Mouse (Mus musculus) fat pad, adult 2 months (tissue): Measurements from ENCODE around the gene Fras1.

Source experiments
- DNase-seq: peaks from one replicate; pipeline ENCODE4 v3.0.0-alpha.2; 2011; ENCODE audit warnings: low read depth, low spot score; ENCODE audit errors: extremely low read depth

Fras1 gene

GRCm38 (mm10) chr5:96762021-96762420 lies 388.3 kb downstream of the Fras1 start:
- no peak for DNase-seq

GRCm38 (mm10) chr5:96768846-96769471 lies 395.2 kb downstream of the Fras1 start:
- DNase-seq: no peak

GRCm38 (mm10) chr5:96783506-96784288 lies 409.9 kb downstream of the Fras1 start:
- no peak for DNase-seq

- DNase-seq: no peak
These were observed 411.3 kb downstream of the Fras1 start for GRCm38 (mm10) chr5:96785096-96785495.

- DNase-seq: no peak
These were observed 418.7 kb downstream of the Fras1 start for GRCm38 (mm10) chr5:96792422-96792821.

- DNase-seq: no peak
These were observed 419.4 kb downstream of the Fras1 start, which contains the start of gene Anxa3 for GRCm38 (mm10) chr5:96792936-96793718. Gene Anxa3 (plus strand): TSS chr5:96793339.

GRCm38 (mm10) chr5:96793953-96794635 lies 420.3 kb downstream of the Fras1 start:
- DNase-seq: no peak

GRCm38 (mm10) chr5:96795752-96796151 lies 422.0 kb downstream of the Fras1 start:
- no peak for DNase-seq

GRCm38 (mm10) chr5:96797465-96797864 lies 423.7 kb downstream of the Fras1 start:
- no peak for DNase-seq

GRCm38 (mm10) chr5:96799165-96799564 lies 425.4 kb downstream of the Fras1 start:
- DNase-seq: no peak

GRCm38 (mm10) chr5:96799969-96800368 lies 426.2 kb downstream of the Fras1 start:
- no peak for DNase-seq

- DNase-seq: no peak
These were observed 428.4 kb downstream of the Fras1 start for GRCm38 (mm10) chr5:96802185-96802584.

GRCm38 (mm10) chr5:96803091-96803490 lies 429.3 kb downstream of the Fras1 start:
- no peak for DNase-seq

- DNase-seq: no peak
These were observed 430.5 kb downstream of the Fras1 start for GRCm38 (mm10) chr5:96804304-96804703.

- no peak for DNase-seq
These were observed 431.1 kb downstream of the Fras1 start for GRCm38 (mm10) chr5:96804813-96805212.

- DNase-seq: no peak
These were observed 436.9 kb downstream of the Fras1 start for GRCm38 (mm10) chr5:96810620-96811019.

- no peak for DNase-seq
These were observed 451.1 kb downstream of the Fras1 start for GRCm38 (mm10) chr5:96824769-96825327.

GRCm38 (mm10) chr5:96827176-96827575 lies 453.4 kb downstream of the Fras1 start:
- DNase-seq: no peak
